24 mouse cellular contexts compared by ENCODE assay signal in the genomic region with DNA sequence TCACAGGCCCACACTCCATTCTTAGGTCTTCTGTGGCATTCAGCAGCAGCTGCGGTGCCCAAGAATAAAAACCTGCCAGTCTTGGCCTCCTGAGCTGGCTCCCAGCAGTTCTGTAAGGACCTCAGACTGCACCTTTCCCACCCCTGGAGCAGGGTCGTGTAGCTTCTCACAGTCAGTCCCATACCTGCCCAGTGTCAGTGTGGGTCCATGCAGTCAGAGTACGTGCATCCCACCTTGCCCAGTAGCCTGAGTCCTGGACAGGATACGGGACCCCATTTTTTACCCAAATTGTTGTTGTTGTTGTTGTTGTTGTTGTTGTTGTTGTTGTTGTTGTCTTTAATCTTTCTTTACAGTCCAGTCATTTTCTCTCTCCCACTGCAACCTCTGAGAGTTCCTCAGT.
DNase-seq lines count a peak whose midpoint lies in the region; ATAC-seq lines count a peak whose summit lies in the region.
"Had no signal": no experiment of that assay in that cellular context is flagged by ENCODE, and none has a peak within 500 bp of the region (broad histone marks: within the 10 kb centered on the region; RNA-seq: fewer than 3 reads in every experiment).

No protein-coding gene starts in this region.

- no peak for DNase-seq in hindbrain, embryonic 11.5 days (ENCODE audit: low spot score)
- no peak for DNase-seq in midbrain, embryonic 10.5 days (ENCODE audit: low spot score)
- DNase-seq: adrenal gland, adult 8-10 months; adrenal gland, postnatal 14 days; adrenal gland, postnatal 36 days; B cell, adult 2 months; cerebellum, adult 11-12 months; cerebellum, adult 2 months; cerebellum, adult 9-10 months; cerebellum, postnatal 10 days; cerebellum, postnatal 25 days had no signal

- no peaks in the 10 kb centered on the region for H3K27me3 ChIP-seq in hindbrain, embryonic 11.5 days (ENCODE audit: control insufficient read depth, insufficient read depth, low read length)
- H3K27me3 ChIP-seq in hindbrain, embryonic 16.5 days (replicated peaks; ENCODE audit: control insufficient read depth, insufficient read depth, low read length): no peaks in the 10 kb centered on the region
- no peaks in the 10 kb centered on the region for H3K27me3 ChIP-seq in megakaryocyte, embryonic 14.5 days (replicated peaks)
- no peaks in the 10 kb centered on the region for H3K27me3 ChIP-seq in midbrain, embryonic 12.5 days
- H3K27me3 ChIP-seq in midbrain, embryonic 10.5 days (ENCODE audit: low read depth, poor library complexity, severe bottlenecking): no peaks in the 10 kb centered on the region
- H3K27me3 ChIP-seq: CH12.LX; embryonic facial prominence, embryonic 12.5 days; forebrain, embryonic 13.5 days; forebrain, embryonic 15.5 days; Patski had no signal

- WGBS in hindbrain, embryonic 11.5 days: 89% methylated on average over 4 of the region's 4 CpGs
- 92% methylated on average over 4 of the region's 4 CpGs for WGBS in hindbrain, embryonic 16.5 days
- 93% methylated on average over 4 of the region's 4 CpGs for WGBS in midbrain, embryonic 12.5 days
- 86% methylated on average over 4 of the region's 4 CpGs for WGBS in midbrain, embryonic 10.5 days

- H3K4me3 ChIP-seq in hindbrain, embryonic 11.5 days (ENCODE audit: low read depth, low read length): no peak overlapping the region
- no peak overlapping the region for H3K4me3 ChIP-seq in hindbrain, embryonic 16.5 days (ENCODE audit: low read length)
- H3K4me3 ChIP-seq in megakaryocyte, embryonic 14.5 days (replicated peaks): peak overlapping the region; percentile 9
- H3K4me3 ChIP-seq in midbrain, embryonic 12.5 days: no peak overlapping the region
- H3K4me3 ChIP-seq in midbrain, embryonic 10.5 days: no peak overlapping the region
- H3K4me3 ChIP-seq: embryonic facial prominence, embryonic 10.5 days; embryonic facial prominence, embryonic 12.5 days; forebrain, embryonic 13.5 days; forebrain, embryonic 15.5 days had no signal

- H3K4me2 ChIP-seq in hindbrain, embryonic 11.5 days (replicated peaks; ENCODE audit: low read depth, low read length): no peak overlapping the region
- no peak overlapping the region for H3K4me2 ChIP-seq in hindbrain, embryonic 16.5 days (ENCODE audit: low read length)
- H3K4me2 ChIP-seq in midbrain, embryonic 12.5 days (replicated peaks): no peak overlapping the region
- H3K4me2 ChIP-seq: embryonic facial prominence, embryonic 12.5 days; forebrain, embryonic 13.5 days; forebrain, embryonic 15.5 days had no signal

- H3K4me1 ChIP-seq in hindbrain, embryonic 11.5 days (replicated peaks; ENCODE audit: control insufficient read depth, insufficient read depth, low read length): no peaks in the 10 kb centered on the region
- H3K4me1 ChIP-seq in hindbrain, embryonic 16.5 days (ENCODE audit: control insufficient read depth, insufficient read depth, low read depth, low read length): no peaks in the 10 kb centered on the region
- no peaks in the 10 kb centered on the region for H3K4me1 ChIP-seq in megakaryocyte, embryonic 14.5 days
- no peaks in the 10 kb centered on the region for H3K4me1 ChIP-seq in midbrain, embryonic 12.5 days
- no peaks in the 10 kb centered on the region for H3K4me1 ChIP-seq in midbrain, embryonic 10.5 days
- H3K4me1 ChIP-seq: embryonic facial prominence, embryonic 10.5 days; embryonic facial prominence, embryonic 12.5 days; forebrain, embryonic 13.5 days; forebrain, embryonic 15.5 days had no signal

- H3K9ac ChIP-seq in hindbrain, embryonic 11.5 days (ENCODE audit: low read depth, low read length): no peak overlapping the region
- no peak overlapping the region for H3K9ac ChIP-seq in hindbrain, embryonic 16.5 days (ENCODE audit: low read depth, low read length)
- H3K9ac ChIP-seq in midbrain, embryonic 12.5 days (replicated peaks): no peak overlapping the region
- H3K9ac ChIP-seq: embryonic facial prominence, embryonic 12.5 days; forebrain, embryonic 13.5 days; forebrain, embryonic 15.5 days had no signal

- no peaks in the 10 kb centered on the region for H3K9me3 ChIP-seq in hindbrain, embryonic 11.5 days (ENCODE audit: control insufficient read depth, low read length)
- no peaks in the 10 kb centered on the region for H3K9me3 ChIP-seq in hindbrain, embryonic 16.5 days (ENCODE audit: control insufficient read depth, low read length)
- H3K9me3 ChIP-seq in megakaryocyte, embryonic 14.5 days: 0 out of 2 replicates have a peak, but pooled peaks cover 7% of the 10 kb centered on the region
- H3K9me3 ChIP-seq in midbrain, embryonic 12.5 days: no peaks in the 10 kb centered on the region
- H3K9me3 ChIP-seq in midbrain, embryonic 10.5 days (replicated peaks): no peaks in the 10 kb centered on the region
- H3K9me3 ChIP-seq: embryonic facial prominence, embryonic 10.5 days; embryonic facial prominence, embryonic 12.5 days; forebrain, embryonic 13.5 days; forebrain, embryonic 15.5 days had no signal

- H3K36me3 ChIP-seq in hindbrain, embryonic 11.5 days (ENCODE audit: control insufficient read depth, insufficient read depth, low read length): no peaks in the 10 kb centered on the region
- no peaks in the 10 kb centered on the region for H3K36me3 ChIP-seq in hindbrain, embryonic 16.5 days (ENCODE audit: control insufficient read depth, insufficient read depth, low read length)
- no peaks in the 10 kb centered on the region for H3K36me3 ChIP-seq in megakaryocyte, embryonic 14.5 days (replicated peaks; ENCODE audit: low read length)
- no peaks in the 10 kb centered on the region for H3K36me3 ChIP-seq in midbrain, embryonic 12.5 days
- no peaks in the 10 kb centered on the region for H3K36me3 ChIP-seq in midbrain, embryonic 10.5 days
- H3K36me3 ChIP-seq: embryonic facial prominence, embryonic 10.5 days; embryonic facial prominence, embryonic 12.5 days; forebrain, embryonic 15.5 days; G1E had no signal

- no peak overlapping the region for H3K27ac ChIP-seq in hindbrain, embryonic 11.5 days (ENCODE audit: low read depth, low read length)
- H3K27ac ChIP-seq in hindbrain, embryonic 16.5 days (ENCODE audit: low read depth, low read length): no peak overlapping the region
- H3K27ac ChIP-seq in midbrain, embryonic 12.5 days (replicated peaks): no peak overlapping the region
- no peak overlapping the region for H3K27ac ChIP-seq in midbrain, embryonic 10.5 days (replicated peaks)
- H3K27ac ChIP-seq: embryonic facial prominence, embryonic 10.5 days; embryonic facial prominence, embryonic 12.5 days; forebrain, embryonic 13.5 days; forebrain, embryonic 15.5 days had no signal

- ATAC-seq in hindbrain, embryonic 11.5 days (ENCODE audit: low FRiP score): 0 out of 2 replicates have a peak, but pooled peaks have one; percentile 51
- ATAC-seq in hindbrain, embryonic 16.5 days: no peak
- no peak for ATAC-seq in megakaryocyte, adult 5-6 weeks (ENCODE audit: poor library complexity, severe bottlenecking)
- ATAC-seq in midbrain, embryonic 12.5 days (ENCODE audit: low FRiP score, low read depth): peak; percentile 56; the same call in 1 of the 2 replicates
- ATAC-seq: activated CD4-positive, CD25-positive, alpha-beta regulatory T cell, adult 4 months; CD4-positive, CD25-positive, alpha-beta regulatory T cell, adult 4 months; forebrain, embryonic 13.5 days; forebrain, embryonic 15.5 days; Patski had no signal

Comparison
In these comparisons a context has a peak if more than half of its experiments do, and no peak if none do; other contexts are left out.
1. ATAC-seq: peak in hindbrain, embryonic 11.5 days (single experiment) and midbrain, embryonic 12.5 days (single experiment); none in hindbrain, embryonic 16.5 days (single experiment) and megakaryocyte, adult 5-6 weeks (single experiment).